Mouse (Mus musculus): ENCODE data around the gene Susd6.

The Susd6 gene

GRCm38 (mm10) chr12:80865175-80865574 is 74.9 kb downstream of the Susd6 start:
- DNase-seq (ENCODE audit: inconsistent age in 2 of 2, low spot score in 1 of 2): no peak

GRCm38 (mm10) chr12:80866023-80866422 is 75.7 kb downstream of the Susd6 start:
- DNase-seq (ENCODE audit: inconsistent age in 2 of 2, low spot score in 1 of 2): no peak

GRCm38 (mm10) chr12:80867083-80867482 is 76.8 kb downstream of the Susd6 start:
- DNase-seq (ENCODE audit: inconsistent age in 2 of 2, low spot score in 1 of 2): peak; percentile 44 to 75

- DNase-seq (ENCODE audit: inconsistent age in 2 of 2, low spot score in 1 of 2): peak in 1 of 2 experiments; percentile 66
Measured at GRCm38 (mm10) chr12:80868401-80868800, 78.1 kb downstream of the Susd6 start.

GRCm38 (mm10) chr12:80877215-80878092 is 87.1 kb downstream of the Susd6 start:
- no peak for DNase-seq (ENCODE audit: inconsistent age in 2 of 2, low spot score in 1 of 2)

- DNase-seq (ENCODE audit: inconsistent age in 2 of 2, low spot score in 1 of 2): no peak
Measured at GRCm38 (mm10) chr12:80878093-80878430, 87.8 kb downstream of the Susd6 start.

- DNase-seq (ENCODE audit: inconsistent age in 2 of 2, low spot score in 1 of 2): no peak
Measured at GRCm38 (mm10) chr12:80878653-80879052, 88.3 kb downstream of the Susd6 start.

GRCm38 (mm10) chr12:80879267-80879666 is 89.0 kb downstream of the Susd6 start:
- DNase-seq (ENCODE audit: inconsistent age in 2 of 2, low spot score in 1 of 2): no peak

- DNase-seq (ENCODE audit: inconsistent age in 2 of 2, low spot score in 1 of 2): no peak
Measured at GRCm38 (mm10) chr12:80881121-80881520, 90.8 kb downstream of the Susd6 start.

- DNase-seq (ENCODE audit: inconsistent age in 2 of 2, low spot score in 1 of 2): no peak
Measured at GRCm38 (mm10) chr12:80883278-80883677, 93.0 kb downstream of the Susd6 start.

- no peak for DNase-seq (ENCODE audit: inconsistent age in 2 of 2, low spot score in 1 of 2)
Measured at GRCm38 (mm10) chr12:80883881-80884280, 93.6 kb downstream of the Susd6 start.

GRCm38 (mm10) chr12:80885301-80886288 is 95.3 kb downstream of the Susd6 start:
- peak; percentile 59 to 79 for DNase-seq (ENCODE audit: inconsistent age in 2 of 2, low spot score in 1 of 2)

- no peak for DNase-seq (ENCODE audit: inconsistent age in 2 of 2, low spot score in 1 of 2)
Measured at GRCm38 (mm10) chr12:80887036-80887435, 96.7 kb downstream of the Susd6 start.

GRCm38 (mm10) chr12:80889331-80889730 is 99.0 kb downstream of the Susd6 start:
- DNase-seq (ENCODE audit: inconsistent age in 2 of 2, low spot score in 1 of 2): no peak

- DNase-seq (ENCODE audit: inconsistent age in 2 of 2, low spot score in 1 of 2): no peak
Measured at GRCm38 (mm10) chr12:80891074-80891473, 100.8 kb downstream of the Susd6 start.

GRCm38 (mm10) chr12:80893720-80894494 is 103.6 kb downstream of the Susd6 start:
- no peak for DNase-seq (ENCODE audit: inconsistent age in 2 of 2, low spot score in 1 of 2)

- DNase-seq (ENCODE audit: inconsistent age in 2 of 2, low spot score in 1 of 2): peak; percentile 76 to 85
Measured at GRCm38 (mm10) chr12:80894973-80895570, 104.8 kb downstream of the Susd6 start.

- DNase-seq (ENCODE audit: inconsistent age in 2 of 2, low spot score in 1 of 2): no peak
Measured at GRCm38 (mm10) chr12:80909631-80910030, 119.3 kb downstream of the Susd6 start.

- DNase-seq (ENCODE audit: inconsistent age in 2 of 2, low spot score in 1 of 2): peak in 1 of 2 experiments; percentile 71
Measured at GRCm38 (mm10) chr12:80917764-80918163, 127.5 kb downstream of the Susd6 start.

- no peak for DNase-seq (ENCODE audit: inconsistent age in 2 of 2, low spot score in 1 of 2)
Measured at GRCm38 (mm10) chr12:80921301-80921700, 131.0 kb downstream of the Susd6 start.

Measured in adrenal gland, adult (tissue).